Mouse (Mus musculus) adrenal gland, adult 18-20 months (tissue): ENCODE data around the gene Mnd1. TPM values are rescaled to one million over a fixed set of nuclear protein-coding genes. Genes with fewer than 3 reads are reported as not detected.

ENCODE experiments used
- DNase-seq, 2 experiments: peaks; one replicate each; pipeline ENCODE4 v3.0.0; 2021 to 2022; ENCODE audit warnings: low spot score in 2 of 2
- total RNA-seq, 2 experiments: library from RNA; stranded (reverse); gene quantifications; 1 replicate in 1 of 2; 2 replicates in 1 of 2; pipeline ENCODE4 v1.2.3; 2021

Gene Mnd1
- total RNA-seq, 2 experiments from 2014 or later, result 9.8 to 10.2 TPM

GRCm38 (mm10) chr3:84103536-84103935 is 52.0 kb downstream of the Mnd1 start:
- DNase-seq, result no peak

GRCm38 (mm10) chr3:84092875-84093274 is 62.7 kb downstream of the Mnd1 start:
- no peak for DNase-seq

DNA sequence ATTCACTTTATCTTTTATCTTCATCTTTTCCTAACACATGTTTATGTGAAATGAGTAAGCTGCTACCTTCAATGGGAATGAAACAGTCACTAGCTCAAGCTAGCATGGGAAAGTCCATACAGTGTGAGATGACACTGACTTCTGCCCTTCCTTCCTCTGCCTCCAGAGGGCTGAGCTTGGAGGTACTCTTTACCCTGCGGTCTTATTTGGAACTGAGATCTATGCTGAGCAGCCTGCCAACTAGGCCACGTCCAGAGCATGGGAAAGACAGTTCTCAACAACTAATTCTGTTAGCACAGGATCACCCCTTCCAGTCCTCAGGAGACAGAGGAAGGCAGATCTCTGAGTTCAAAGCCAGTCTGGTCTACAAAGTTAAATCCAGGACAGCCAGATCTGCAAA is 64.6 kb downstream of the Mnd1 start:
- DNase-seq, result no peak

GRCm38 (mm10) chr3:84086921-84087320 is 68.7 kb downstream of the Mnd1 start:
- no peak for DNase-seq

DNA sequence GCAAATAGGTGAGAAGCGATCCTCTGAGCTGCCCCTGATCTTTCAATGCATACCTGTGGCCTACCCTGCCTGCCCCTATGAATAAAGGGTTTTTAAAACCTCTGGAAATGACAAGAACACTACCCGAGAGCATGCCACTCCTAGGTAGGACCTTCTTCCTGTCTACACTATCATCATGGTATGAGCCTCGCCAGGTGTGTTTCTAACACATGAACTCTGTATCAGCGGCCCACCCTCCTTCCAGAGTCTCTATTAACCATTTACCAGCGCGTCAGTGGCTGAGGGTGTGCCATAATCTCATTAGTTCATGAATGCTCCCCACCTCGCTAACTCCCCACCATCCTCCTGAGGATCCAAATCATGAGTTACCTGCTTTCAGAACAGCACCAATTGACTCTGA is 69.2 kb downstream of the Mnd1 start:
- no peak for DNase-seq

DNA sequence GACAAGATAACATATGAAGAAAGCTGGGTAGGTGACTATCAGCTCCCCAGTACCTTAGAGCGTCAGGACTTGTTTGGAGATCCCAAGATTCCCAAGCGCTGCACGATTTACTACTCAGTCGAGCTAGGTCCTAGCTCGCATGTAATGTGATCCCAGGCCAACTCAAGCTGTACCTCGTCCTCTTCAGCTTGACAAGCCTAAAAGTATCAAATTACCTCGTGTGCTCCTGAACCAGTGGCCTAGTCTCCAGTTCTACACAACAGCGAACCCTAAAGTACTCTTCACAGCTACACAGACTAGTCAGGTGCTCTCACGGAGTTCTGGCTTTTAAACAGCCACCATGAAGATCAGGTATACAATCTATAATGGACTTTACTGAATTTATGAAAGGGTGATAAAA is 70.2 kb downstream of the Mnd1 start:
- no peak for DNase-seq

- DNase-seq, result no peak
These were observed 74.3 kb downstream of the Mnd1 start for GRCm38 (mm10) chr3:84081208-84081722.

- no peak for DNase-seq
These were observed 75.5 kb downstream of the Mnd1 start for GRCm38 (mm10) chr3:84080074-84080473.

- no peak for DNase-seq
These were observed 78.1 kb downstream of the Mnd1 start for GRCm38 (mm10) chr3:84077505-84077904.

GRCm38 (mm10) chr3:84076543-84077332 is 78.8 kb downstream of the Mnd1 start:
- DNase-seq, result no peak

DNA sequence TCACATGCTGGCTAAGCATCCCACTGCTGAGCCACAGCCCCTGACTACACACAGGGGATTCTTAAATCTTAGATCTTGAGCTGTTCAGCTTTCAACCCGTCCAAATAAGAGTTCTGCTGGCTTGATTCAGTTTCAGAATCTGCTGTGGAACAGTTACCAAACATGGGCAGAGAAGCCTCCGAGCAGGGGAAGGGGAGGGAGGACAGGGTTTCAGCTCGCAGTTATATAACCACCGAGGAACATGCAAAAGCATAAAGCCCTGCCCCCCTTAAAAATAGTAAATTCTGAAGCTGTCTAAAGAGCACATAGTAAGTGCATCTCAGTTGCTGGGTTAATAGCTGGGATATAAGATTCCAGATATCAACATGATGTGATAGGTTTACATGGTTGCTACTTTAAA is 80.1 kb downstream of the Mnd1 start:
- no peak for DNase-seq

DNA sequence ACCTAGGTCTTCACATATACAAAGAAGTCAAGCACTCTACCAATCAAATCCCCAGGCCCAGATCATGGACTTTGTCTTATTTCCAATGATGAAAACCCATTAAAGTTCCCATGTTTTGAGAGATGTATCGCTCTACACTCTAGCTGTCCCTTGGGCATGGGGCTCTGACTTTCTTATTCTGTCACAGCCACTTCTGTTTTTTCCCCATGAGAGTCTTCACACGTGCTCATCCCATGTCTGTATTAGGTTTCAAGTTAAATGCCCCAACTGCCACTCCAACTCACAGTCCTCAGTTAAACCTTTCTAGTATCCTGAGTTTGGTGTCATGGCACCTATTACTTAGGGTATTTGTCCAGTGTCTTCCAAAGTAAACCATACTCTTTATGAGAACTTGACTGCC is 80.8 kb downstream of the Mnd1 start:
- DNase-seq, result no peak

GRCm38 (mm10) chr3:84071641-84072040 is 83.9 kb downstream of the Mnd1 start:
- no peak for DNase-seq

GRCm38 (mm10) chr3:84070811-84071210 is 84.8 kb downstream of the Mnd1 start:
- no peak for DNase-seq

DNA sequence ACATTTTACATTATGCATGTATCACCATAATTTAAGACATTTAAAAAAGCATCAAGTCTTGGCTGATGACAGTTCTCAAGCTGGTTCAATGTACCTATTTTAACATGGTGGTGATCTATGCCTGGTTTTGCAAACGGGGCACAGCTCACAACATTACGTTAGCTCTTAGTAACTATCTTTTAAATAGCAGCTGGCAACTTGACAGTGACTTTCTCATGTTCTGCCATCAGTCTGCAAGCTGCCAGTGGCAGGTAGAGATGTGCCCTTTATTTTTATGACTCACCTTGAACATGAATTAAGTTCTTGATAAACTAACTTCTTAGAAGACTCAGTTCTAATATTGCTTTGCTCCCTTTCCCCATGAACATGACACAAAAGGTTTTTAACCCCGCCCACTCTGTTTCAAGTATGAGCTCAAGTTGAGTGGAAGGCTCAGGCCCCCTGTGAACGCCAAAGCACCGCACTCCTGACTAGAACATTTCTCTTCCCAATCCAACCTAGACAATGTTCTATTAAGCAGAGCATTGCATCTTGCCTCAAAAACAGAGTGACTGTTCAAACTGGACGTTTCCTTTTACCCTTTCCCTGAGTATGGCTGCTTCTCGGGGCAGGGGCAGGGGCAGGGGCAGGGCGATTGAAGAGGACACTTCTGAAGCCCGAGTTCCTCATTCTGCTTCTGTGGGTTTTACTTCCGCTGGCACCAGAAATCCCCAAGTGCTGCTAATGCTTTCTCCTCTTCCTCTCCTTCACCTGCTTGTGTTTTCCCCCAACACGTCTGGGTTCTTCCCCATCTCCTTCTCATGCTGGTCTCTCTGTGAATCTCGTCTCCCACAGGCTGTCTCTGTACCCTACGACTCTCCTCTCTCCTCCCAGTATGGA is 86.5 kb downstream of the Mnd1 start:
- no peak for DNase-seq

GRCm38 (mm10) chr3:84065825-84066224 is 89.8 kb downstream of the Mnd1 start:
- no peak for DNase-seq

DNA sequence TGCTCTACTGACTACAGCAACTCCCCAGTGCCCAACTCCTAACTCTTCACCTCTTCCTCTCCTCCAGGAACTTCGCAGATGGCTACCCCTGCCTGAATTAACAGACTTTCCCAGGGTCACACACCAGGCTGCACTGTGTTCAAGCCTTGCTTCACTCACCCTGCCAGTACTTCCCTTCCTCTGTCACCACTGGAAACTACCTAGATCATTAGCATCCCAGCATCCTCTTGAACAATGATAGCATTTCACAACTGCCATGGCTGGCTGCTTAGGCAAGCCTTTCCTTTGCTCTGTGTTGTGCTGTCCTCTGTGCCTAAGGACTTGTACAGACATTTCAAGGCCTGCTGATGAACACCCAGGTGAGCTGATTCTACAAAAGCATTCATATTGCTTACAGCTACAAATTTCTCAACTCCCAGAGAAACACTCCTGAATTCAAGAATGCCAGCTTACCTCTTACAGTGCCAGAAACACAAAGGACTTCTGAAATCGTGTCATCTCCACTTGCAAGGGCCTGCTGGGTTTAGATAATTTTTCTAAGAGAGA is 92.1 kb downstream of the Mnd1 start:
- DNase-seq, result no peak

- peak in 1 of 2 experiments; percentile 18 for DNase-seq
These were observed 93.8 kb downstream of the Mnd1 start for GRCm38 (mm10) chr3:84061523-84062453.

DNA sequence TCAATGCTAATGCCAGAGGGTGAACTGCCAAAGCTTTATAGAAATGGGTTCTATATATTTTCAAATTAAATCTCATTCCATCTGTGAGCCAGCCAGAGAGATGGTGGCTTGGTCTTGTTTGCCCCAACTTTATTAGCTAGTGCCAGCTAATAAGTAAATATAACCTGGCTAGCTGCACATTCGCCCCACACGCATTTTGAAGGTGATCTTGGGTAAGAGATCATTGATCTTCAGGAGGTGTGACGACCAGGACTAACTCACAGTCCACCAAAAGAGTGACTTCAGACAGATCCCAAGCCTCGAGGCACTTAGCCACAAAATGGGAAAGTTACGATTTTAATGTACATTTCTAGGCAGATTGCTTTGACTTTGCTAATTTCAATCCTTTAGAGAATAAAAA is 94.6 kb downstream of the Mnd1 start:
- DNase-seq, result no peak

DNA sequence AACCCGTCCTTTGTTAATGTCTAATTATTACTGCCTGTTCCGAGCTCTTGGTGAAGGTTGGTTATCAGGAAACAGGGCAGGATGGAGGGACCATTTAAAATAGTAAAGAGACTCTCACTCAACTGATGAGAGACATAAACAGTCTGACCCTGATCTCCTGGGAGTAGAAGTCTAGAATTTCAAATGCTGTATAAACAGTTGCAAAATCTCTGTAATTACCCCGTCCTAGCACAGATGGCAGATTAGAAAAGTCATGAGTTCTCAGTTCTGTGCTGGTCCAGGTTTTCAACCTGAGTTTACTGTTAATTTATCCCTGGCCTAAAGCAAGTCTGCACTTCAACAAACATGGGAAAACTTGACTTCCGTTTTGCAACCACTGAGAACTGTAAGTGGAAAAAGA is 95.5 kb downstream of the Mnd1 start:
- DNase-seq, result no peak

GRCm38 (mm10) chr3:84059676-84060075 is 95.9 kb downstream of the Mnd1 start:
- DNase-seq, result no peak
